Mouse (Mus musculus): Measurements from ENCODE around the gene Lonp1.

DNA sequence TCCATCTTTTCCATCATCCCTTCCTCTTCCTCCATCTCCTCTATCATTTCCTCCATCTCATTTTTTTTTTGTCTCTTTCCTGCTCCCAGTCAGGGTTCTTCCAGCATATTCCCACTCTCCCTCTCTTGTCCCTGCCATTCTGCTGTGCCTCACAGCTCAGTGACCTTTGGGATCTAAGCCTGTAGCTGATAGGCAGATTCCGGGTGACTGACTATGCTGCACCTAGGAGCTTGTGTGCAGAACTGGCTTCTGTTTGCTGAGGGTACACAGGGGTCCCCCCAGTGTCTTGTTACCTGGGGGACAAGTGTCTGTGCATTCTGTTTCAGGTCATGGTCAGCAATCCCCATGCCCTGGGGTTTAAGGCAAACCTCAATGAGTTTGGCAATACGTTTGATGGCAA lies 28.1 kb upstream of the Lonp1 start:
- no peak for TF ChIP-seq CTCF (IDR thresholded peaks at IDR 0.05; ENCODE audit: borderline replicate concordance, control insufficient read depth, extremely low read depth, insufficient read depth, low read length, poor library complexity)
- TF ChIP-seq POLR2A (IDR thresholded peaks at IDR 0.05; ENCODE audit: control insufficient read depth, extremely low read depth, insufficient read depth, low read length, poor library complexity), result no peak
